Mouse (Mus musculus): ENCODE results near the gene Herc6.
"Not testable (repeated sequence)": the region's sequence is repeated elsewhere in the genome, so short reads cannot be mapped to it uniquely, and the experiment has no call there.

The Herc6 gene

DNA sequence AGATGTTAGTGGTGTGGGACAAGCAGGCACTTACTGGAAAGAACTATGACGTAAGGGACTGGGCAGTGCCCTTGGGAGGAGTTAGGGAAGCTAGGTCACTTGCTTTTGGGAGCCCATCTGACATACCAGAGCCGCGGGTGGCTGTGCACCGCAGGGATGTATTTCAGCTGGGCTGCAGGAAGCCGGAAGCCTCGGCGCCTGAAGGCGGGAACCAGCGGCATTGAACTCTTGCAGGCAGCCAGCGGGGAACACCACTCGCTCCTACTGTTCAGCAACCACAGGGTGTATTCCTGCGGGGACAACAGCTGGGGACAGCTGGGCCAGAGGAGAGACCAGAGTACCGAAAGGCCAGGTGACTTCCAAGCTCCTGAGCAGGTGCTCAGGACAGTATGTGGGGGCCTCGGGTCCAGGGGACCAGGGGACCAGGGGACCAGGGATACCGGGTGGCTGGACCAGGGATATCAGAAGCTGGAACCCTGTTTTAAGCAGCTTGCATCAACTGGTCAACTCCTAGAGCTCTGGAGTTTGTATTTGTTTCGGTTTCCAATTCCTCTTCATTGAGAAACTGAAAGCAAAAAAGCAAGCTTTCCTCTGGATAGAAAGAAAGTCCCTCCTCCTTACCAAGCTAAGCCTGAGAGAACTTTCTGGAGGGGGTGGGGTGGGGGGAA is at the start of gene Herc6:
Gene Herc6, plus strand, starts transcription at position 120 of the 668 bp plus-strand sequence.
- peak; percentile 61 to 65 for DNase-seq (ENCODE audit: low spot score in 2 of 2)

- no peak for DNase-seq (ENCODE audit: low spot score in 2 of 2)
These were observed 49.8 kb upstream of the Herc6 start for GRCm38 (mm10) chr6:57531011-57531410.

GRCm38 (mm10) chr6:57531441-57531840 is 49.4 kb upstream of the Herc6 start:
- DNase-seq (ENCODE audit: low spot score in 2 of 2): no peak

DNA sequence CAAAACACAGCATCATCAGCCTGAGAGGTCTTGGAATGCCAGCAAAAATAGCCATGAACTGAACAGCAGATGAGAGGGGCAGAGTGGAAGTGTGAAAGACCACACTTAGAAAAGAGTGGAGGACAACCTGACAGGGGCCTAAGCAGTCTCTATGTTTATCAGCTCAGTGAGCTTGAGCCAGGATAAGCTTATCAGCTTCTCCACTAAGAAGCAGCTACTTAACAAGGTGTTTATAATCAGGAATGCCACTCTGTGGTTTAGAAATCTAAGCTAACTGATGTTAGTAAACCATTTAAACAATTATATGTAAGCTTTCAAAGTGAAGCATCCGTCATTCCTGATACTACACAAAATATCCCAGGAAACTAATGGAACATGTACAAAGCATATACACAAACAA is 48.8 kb upstream of the Herc6 start:
- DNase-seq (ENCODE audit: low spot score in 2 of 2): no peak

DNA sequence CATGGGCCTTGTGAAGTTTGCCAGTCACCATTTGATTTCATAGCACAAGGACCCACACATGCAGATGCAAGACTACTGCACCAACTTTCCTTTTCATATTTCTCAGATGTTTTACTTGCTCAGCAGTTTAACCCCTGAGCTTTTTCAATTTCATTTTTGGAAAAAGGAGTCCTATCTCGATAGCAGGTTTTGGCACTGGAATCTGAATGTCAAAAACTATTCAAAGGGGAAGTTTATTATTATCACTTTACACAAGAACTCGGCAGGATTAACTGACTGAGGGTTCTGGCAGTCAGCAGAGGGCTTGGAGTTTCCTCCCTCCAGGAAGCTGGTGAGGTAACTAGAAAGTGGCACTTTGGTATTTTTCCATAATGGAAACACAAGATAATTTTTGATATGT is 47.4 kb upstream of the Herc6 start:
- no peak for DNase-seq (ENCODE audit: low spot score in 2 of 2)

DNA sequence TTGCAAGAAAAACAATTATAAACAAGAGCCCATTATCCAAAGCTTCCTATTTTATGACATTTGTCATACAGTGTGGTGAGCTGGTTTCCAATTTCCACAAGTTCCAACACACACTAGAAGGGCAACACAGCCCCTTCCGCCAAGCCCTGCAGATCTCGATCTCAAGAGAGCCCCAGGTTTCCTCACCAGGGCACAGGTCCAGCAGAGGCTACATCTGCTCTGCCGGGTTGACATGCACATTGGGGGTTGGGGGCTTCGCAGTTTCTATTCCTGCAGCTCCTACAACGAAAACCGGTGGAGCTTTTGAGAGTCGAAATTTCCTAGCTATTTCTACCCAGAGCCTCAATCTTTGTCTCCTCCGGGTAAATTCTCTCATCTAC is 46.6 kb upstream of the Herc6 start:
- DNase-seq (ENCODE audit: low spot score in 2 of 2): peak in 1 of 2 experiments; percentile 7

DNA sequence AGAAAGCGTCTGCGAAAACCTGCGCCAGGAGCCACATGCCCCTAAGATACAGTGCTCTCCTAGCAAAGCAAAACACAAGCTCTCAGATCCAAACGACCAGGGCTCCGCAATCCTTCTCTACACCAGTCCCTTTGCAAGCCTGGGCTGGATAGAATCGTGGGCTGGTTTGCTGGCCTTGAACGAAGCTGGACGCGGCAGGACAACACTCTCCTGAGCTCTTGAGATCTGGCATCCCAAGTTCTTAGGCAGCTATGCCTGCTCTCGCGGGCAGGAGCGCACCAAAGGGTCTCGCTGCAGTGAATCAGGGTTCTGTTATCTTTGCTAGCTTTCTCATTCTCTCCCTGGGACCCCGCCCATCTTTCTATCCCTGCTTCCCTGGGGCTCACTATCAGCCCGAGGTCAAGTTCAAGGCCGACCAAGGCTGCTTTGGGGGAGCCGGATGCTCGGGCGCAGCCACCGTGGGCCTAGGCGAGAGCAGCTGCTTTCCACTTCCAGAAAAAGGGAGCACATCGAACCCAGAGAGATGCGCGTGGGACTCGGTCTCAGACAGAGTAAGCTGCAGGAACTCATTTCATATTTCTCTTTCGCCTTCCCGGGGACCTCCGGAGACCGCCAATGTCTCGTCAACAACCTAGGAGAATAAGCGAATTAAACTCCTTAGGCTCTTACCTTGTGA is 46.1 kb upstream of the Herc6 start:
- peak; percentile 30 to 46 for DNase-seq (ENCODE audit: low spot score in 2 of 2)

DNA sequence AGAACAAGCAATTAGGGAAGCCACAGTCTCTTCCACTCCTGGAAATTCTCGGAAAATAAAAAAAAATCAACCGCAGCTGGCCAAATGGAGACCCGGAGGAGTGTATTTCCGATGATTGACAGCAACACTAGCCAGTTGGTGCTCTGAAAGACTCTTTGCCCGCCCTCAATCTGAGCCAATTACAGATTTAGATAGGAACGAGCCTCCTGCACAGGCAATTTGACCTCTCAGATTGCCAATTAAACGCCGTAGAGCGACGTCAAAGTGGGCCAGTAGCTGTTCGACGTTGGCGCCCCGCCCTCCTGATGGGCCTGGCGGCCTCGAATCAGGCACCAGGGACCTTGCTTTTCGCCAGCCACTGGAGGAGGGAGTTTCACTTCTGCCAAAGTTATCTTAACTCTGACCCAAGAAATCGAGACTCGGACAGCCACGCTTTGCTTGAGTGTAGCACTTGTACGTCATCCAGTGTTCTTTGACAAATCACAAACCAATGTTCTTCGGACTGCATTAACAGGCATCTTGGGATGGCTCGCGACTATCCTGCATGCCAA is 45.3 kb upstream of the Herc6 start, which contains the start of gene Ppm1k:
Gene Ppm1k, minus strand, starts transcription at position 83 of the 551 bp plus-strand sequence.
- peak; percentile 92 to 94 for DNase-seq (ENCODE audit: low spot score in 2 of 2)

DNA sequence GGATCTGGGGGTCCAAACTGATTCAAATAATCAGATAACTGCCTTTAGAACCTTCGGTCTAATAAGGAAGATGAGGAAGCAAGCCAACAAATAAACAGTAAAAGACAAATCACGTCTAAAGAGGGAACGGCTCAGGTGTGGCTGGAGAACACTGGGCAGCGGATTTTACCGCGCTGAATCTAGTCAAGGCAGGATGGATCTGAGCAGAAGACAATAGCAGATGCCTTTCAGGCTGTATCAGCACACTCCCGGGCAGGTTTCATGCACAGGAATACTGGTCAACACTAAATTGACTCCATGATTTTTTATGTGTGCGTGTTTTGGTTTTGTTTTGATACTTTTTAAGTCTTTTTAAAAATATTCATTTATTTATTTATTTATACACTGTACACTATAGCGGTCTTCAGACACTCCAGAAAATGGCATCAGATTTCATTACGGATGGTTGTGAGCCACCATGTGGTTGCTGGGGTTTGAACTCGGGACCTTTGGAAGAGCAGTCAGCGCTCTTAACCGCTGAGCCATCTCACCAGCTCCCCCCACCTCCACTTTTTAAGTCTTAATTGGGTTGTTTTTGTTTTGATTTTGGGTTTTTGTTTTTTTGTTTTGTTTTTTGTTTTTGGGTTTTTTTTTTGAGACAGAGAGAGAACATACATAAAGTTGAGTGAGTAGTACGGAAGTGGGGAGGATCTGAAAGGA is 44.7 kb upstream of the Herc6 start:
- peak in 1 of 2 experiments; percentile 15 for DNase-seq (ENCODE audit: low spot score in 2 of 2)

DNA sequence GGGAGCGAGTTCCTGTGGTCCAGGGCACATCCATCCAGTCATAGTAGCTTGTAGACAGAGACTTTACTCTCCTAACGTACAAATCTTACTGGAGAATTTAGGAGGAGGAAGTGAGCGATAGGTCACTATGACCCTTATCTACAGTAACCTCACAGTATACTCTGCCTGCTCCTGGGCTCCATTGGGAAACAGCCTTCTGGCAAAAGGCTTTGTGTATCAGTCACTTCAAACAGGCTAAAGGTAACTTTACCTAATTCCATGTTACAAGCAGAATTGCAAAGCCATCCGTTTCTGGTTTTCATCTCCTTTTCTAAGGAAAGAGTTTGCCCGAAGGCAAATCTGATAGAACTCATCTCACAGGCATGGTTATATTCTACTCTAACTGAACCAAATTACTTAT is 42.9 kb upstream of the Herc6 start:
- no peak for DNase-seq (ENCODE audit: low spot score in 2 of 2)

DNA sequence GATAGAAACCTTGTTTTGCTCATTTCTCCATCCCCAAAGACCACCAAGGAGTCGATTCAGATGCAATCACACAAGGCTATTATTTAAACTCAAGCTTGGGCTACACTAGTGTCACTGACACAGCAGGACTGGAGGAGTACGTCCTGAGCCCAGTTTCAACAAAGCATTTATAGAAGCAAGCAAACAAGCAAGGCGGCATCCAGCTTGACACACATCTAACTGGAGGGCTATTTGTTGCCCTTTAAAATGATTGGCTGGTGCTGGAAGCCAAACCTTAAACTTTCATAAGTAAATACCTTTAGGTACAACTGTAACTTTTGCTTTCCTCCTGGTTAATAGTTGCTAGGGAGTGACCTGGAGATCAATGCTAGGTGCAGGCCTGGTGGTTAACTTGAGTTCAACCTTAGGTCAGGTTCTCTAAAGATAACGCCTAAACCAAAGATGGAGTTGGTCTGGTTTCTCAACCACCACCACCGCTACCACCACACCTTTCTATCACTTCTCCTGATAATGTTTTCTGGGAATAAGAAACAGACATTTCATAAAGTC is 39.8 kb upstream of the Herc6 start:
- DNase-seq (ENCODE audit: low spot score in 2 of 2): no peak

DNA sequence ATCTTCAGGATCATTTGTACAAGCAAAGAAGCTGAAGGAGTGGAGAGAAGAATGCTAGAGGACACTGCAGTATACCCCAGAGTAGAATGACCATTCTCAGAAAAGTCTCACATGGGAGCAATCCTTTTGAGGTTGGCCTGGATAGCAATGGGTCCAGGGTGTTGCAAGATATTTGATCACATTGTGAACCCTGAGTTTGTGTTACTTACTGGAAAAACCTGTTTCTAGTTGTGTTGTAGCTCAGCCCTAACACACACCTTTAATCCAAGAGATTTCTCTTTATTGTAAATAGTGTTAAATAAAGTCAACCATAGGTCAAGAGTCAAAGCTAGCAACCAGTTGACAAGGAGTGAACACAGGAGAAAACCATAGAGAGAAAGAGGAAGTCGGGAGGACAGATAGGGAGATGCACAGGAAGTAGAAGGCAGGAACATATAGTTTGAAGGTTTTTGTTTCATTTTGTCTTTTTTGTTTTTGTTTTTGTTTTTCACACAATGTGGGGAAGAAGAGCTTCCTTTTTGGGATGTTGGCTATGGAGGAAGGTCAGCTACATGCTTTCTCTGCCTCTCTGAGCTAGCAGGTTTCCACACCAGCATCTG is 39.0 kb upstream of the Herc6 start:
- no peak for DNase-seq (ENCODE audit: low spot score in 2 of 2)

GRCm38 (mm10) chr6:57543591-57543990 is 37.2 kb upstream of the Herc6 start:
- not testable (repeated sequence) for DNase-seq (ENCODE audit: low spot score in 2 of 2)

DNA sequence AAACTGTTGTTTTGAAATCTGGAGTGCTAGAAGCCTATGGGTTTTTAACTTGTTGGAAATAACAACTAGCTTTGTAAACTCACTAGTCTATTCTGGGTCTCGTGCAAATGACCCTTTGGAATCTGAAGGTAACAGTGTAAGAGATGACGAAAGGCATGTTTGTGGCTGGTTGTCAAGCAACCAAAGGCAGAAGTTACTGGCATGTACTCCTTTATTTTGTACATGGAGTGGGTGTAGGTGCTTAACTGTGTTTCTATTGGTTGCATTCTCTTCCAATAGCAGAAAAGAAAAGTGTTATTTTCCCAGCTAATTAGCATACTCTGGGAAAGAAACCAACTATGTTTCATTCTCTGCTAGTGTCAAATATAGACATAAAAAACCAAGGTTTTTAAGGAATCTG is 35.9 kb upstream of the Herc6 start:
- DNase-seq (ENCODE audit: low spot score in 2 of 2): no peak

- no peak for DNase-seq (ENCODE audit: low spot score in 2 of 2)
These were observed 29.5 kb upstream of the Herc6 start for GRCm38 (mm10) chr6:57551211-57551796.

GRCm38 (mm10) chr6:57557796-57558317 is 22.9 kb upstream of the Herc6 start:
- no peak for DNase-seq (ENCODE audit: low spot score in 2 of 2)

GRCm38 (mm10) chr6:57563454-57563853 is 17.3 kb upstream of the Herc6 start:
- DNase-seq (ENCODE audit: low spot score in 2 of 2): no peak

GRCm38 (mm10) chr6:57565452-57565851 is 15.3 kb upstream of the Herc6 start:
- DNase-seq (ENCODE audit: low spot score in 2 of 2): no peak

- no peak for DNase-seq (ENCODE audit: low spot score in 2 of 2)
These were observed 13.2 kb upstream of the Herc6 start for GRCm38 (mm10) chr6:57567630-57568029.

- DNase-seq (ENCODE audit: low spot score in 2 of 2): peak in 1 of 2 experiments; percentile 64
These were observed 10.4 kb upstream of the Herc6 start for GRCm38 (mm10) chr6:57570170-57570974.

All from thymus, postnatal 10 days (tissue).